Mouse (Mus musculus): Measurements from ENCODE around the gene Camp. TPM values are rescaled to one million over a fixed set of nuclear protein-coding genes. Genes with fewer than 3 reads are reported as not detected.

The Camp gene
- polyA plus RNA-seq, 1 experiment, result not detected

DNA sequence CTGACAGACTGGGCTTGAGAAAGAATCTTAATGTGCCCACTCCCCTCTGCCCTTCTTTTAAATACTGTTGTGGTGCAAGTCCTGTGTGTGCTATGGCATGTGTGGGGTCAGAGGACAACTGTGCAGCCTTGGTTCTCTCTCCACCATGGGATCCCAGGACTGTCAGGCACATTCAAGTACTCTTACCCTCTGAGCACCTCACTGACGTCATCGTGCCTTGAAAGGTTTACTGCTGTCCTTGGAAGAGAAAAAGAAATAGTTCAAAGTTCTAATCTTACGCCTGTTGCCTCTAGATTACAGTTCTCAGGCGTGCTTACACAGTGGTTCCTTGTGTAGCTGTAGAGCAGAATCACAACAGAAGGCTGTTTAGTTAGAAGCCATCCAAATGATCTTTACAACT lies 36.8 kb upstream of the Camp start:
- H3K4me3 ChIP-seq (ENCODE audit: insufficient read depth, low read depth, low read length), result no peak overlapping the region
- H3K27ac ChIP-seq (ENCODE audit: insufficient read depth, low read depth, low read length), result no peak overlapping the region
- TF ChIP-seq CTCF (IDR thresholded peaks at IDR 0.05; ENCODE audit: insufficient read depth, low read depth, low read length), result no peak
- no peak for TF ChIP-seq POLR2A (IDR thresholded peaks at IDR 0.05; ENCODE audit: insufficient read depth, low read depth, low read length)
- WGBS, result 81% methylated on average over 4 of the region's 4 CpGs
- no peaks in the 10 kb centered on the region for H3K4me1 ChIP-seq (ENCODE audit: control insufficient read depth, insufficient read depth, low read length)

DNA sequence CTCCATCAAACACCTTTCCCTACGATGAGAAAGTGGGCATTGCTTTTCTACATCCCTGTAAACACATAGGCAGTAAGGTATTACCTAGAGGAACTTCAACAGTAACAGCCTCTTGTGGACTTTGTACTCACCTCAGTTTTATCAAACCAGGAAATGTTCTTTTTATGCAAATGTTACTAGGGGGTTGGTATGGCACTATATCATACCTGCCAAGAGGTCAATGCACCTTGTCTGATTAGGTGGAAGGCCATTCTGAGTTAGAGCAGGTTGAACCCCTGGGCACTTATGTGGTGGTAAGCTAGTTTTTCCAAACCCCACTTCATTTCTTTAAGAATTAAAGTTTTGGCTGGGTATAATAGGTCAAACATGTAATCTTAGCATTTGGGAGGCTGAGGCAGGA lies 29.9 kb upstream of the Camp start:
- Histone ChIP-seq H3K4me1 (ENCODE audit: control insufficient read depth, insufficient read depth, low read length) (peaks cover 3% of the 10 kb centered on the region; the same call in 1 of the 2 replicates), H3K27ac (ENCODE audit: insufficient read depth, low read depth, low read length) (no peak overlapping the region), H3K4me3 (ENCODE audit: insufficient read depth, low read depth, low read length) (no peak overlapping the region)
- TF ChIP-seq POLR2A (IDR thresholded peaks at IDR 0.05; ENCODE audit: insufficient read depth, low read depth, low read length) (no peak), CTCF (IDR thresholded peaks at IDR 0.05; ENCODE audit: insufficient read depth, low read depth, low read length) (no peak)
- WGBS, result 100% methylated on average over 1 of the region's 1 CpGs

DNA sequence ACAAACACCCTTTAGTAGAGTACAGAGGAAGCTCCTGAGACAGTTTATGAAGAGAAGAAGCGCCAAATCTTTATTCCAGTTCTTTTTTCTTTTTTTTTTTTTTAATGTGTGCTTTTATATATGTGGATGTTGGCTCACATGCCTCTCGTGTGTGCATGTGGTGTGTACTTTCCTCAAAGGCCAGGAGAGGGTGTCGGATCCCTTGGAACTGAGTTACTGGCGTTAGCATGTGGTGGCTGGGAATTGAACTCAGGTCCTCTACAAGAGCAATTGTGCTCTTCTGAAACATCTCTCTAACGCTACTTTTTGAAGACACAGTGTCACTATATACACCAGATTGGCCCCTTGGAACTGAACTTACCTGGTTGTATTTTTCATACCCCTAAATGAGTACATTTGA lies 28.2 kb upstream of the Camp start:
- no peak overlapping the region for H3K4me3 ChIP-seq (ENCODE audit: insufficient read depth, low read depth, low read length)
- peaks cover 3% of the 10 kb centered on the region; the same call in 1 of the 2 replicates for H3K4me1 ChIP-seq (ENCODE audit: control insufficient read depth, insufficient read depth, low read length)
- TF ChIP-seq CTCF (IDR thresholded peaks at IDR 0.05; ENCODE audit: insufficient read depth, low read depth, low read length) (no peak), POLR2A (IDR thresholded peaks at IDR 0.05; ENCODE audit: insufficient read depth, low read depth, low read length) (no peak)
- H3K27ac ChIP-seq (ENCODE audit: insufficient read depth, low read depth, low read length), result no peak overlapping the region
- over 99% methylated on average over 5 of the region's 5 CpGs for WGBS

DNA sequence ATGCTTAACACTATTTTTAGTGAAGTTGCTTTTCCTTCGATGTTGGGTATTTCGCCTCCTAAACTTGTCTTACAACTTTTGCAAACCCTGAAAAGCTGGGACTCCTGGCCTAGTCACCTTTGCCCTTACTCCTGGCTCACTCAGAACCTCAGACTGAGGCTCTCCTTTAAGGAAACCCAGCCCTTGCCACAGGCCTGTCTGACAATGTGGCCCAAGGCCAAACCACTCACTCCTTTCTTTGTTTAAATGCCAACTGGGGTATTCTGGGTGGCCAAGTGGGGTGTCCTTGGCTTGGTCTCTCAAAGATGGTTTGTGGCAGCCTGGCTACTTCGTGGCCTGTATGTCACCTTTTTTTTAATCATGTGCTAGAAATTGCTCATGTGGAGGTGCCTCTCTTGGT lies 27.3 kb upstream of the Camp start:
- Histone ChIP-seq H3K27ac (ENCODE audit: insufficient read depth, low read depth, low read length) (no peak overlapping the region), H3K4me3 (ENCODE audit: insufficient read depth, low read depth, low read length) (no peak overlapping the region), H3K4me1 (ENCODE audit: control insufficient read depth, insufficient read depth, low read length) (peaks cover 3% of the 10 kb centered on the region; the same call in 1 of the 2 replicates)
- 29% methylated on average over 3 of the region's 3 CpGs for WGBS
- TF ChIP-seq CTCF (IDR thresholded peaks at IDR 0.05; ENCODE audit: insufficient read depth, low read depth, low read length) (no peak), POLR2A (IDR thresholded peaks at IDR 0.05; ENCODE audit: insufficient read depth, low read depth, low read length) (no peak)

DNA sequence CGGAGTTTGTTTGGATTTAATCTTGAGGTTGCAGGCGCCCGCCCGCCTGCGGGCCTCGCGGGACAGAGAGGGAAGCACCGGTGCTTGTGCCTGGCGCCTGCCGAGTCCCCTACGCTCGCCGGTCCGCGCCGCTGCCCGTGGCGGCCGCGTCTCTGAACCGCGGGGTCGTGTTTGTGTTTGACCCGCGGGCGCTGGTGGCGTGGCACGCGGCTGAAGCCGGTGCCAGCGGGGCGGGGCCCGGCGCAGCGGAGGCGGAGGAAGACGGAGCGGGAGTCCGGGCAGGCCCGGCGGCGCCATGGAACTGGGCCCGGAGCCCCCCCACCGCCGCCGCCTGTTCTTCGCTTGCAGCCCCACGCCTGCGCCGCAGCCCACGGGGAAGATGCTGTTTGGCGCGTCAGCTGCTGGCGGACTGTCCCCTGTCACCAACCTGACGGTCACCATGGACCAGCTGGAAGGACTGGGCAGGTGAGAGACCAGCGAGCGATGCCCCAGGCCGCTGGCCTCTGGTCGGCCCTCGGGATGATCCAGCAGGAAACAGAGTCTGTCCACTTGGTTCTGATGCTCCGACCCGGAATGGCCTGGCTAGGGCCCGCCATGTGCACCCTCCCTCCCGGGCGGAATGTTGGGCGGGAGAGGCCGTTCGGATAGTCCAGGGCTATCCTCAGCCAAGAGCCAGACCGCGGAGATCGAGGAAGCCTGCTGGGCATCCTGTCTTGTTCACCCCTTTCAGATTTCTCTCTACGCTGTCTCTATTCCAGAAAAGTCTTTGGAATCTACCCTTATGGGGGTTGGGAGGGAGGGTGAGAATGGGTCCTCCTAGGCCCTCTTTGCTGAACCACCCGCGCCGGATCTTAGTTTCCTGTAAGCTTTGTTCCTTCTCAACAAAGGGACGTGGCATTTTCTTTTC lies 26.5 kb upstream of the Camp start:
- H3K4me3 ChIP-seq (ENCODE audit: insufficient read depth, low read depth, low read length), result peak overlapping the region; percentile 81
- TF ChIP-seq POLR2A (IDR thresholded peaks at IDR 0.05; ENCODE audit: insufficient read depth, low read depth, low read length) (no peak), CTCF (IDR thresholded peaks at IDR 0.05; ENCODE audit: insufficient read depth, low read depth, low read length) (no peak)
- H3K4me1 ChIP-seq (ENCODE audit: control insufficient read depth, insufficient read depth, low read length), result peaks cover 3% of the 10 kb centered on the region; the same call in 1 of the 2 replicates
- H3K27ac ChIP-seq (ENCODE audit: insufficient read depth, low read depth, low read length), result no peak overlapping the region
- WGBS, result 1% methylated on average over 76 of the region's 76 CpGs

DNA sequence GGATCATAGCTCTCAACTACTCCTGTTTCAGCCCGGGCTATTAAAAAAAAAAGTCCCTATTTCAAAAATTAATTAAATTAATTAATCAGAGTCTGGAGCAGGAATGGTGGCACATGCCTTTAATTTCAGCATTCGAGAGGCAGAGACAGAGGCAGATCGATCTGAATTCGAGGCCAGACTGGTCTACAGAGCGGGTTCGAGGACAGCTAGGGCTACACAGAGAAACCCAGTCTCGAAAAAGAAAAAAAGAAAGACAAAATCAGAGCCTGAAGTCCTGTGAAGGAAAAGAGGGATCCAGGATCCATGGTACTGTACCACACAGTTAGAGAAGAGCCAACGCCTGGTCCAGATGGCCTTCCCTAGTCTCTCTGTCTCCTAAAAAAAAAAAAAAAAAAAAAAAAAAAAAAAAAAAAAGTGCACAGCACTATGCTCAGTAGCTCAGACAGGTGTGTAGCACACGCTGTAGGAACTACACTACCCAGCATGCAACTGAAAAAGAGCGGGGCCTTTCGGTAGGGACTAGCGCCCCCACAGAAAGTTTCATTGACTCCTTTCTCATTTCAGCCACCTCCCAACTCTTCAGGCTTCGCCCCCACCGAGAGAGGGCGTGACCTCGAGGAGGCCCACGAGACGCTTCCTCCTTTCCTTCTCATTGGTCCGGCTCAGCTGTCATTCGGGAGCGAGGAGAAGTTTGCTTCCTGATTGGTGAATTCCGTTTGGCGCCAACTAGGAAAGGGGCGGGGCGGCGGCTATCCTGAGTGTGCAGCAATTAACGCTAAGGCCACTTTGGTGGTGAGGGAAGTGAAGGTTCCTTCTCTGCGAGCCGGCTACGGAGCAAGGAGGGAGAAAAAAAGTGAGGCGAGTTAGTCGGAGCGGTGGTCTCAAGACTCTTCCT lies 25.6 kb upstream of the Camp start, which contains the start of gene Cdc25a:
Cdc25a (plus strand) TSS at position 783 of the 895 bp plus-strand sequence.
- H3K4me1 ChIP-seq (ENCODE audit: control insufficient read depth, insufficient read depth, low read length), result peaks cover 3% of the 10 kb centered on the region; the same call in 1 of the 2 replicates
- H3K4me3 ChIP-seq (ENCODE audit: insufficient read depth, low read depth, low read length), result peak within 1 kb of the TSS; percentile 81
- 5% methylated on average over 33 of the region's 33 CpGs for whole genome bisulfite sequencing
- TF ChIP-seq CTCF (IDR thresholded peaks at IDR 0.05; ENCODE audit: insufficient read depth, low read depth, low read length) (no peak), POLR2A (IDR thresholded peaks at IDR 0.05; ENCODE audit: insufficient read depth, low read depth, low read length) (no peak)
- H3K27ac ChIP-seq (ENCODE audit: insufficient read depth, low read depth, low read length), result no peak within 1 kb of the TSS

DNA sequence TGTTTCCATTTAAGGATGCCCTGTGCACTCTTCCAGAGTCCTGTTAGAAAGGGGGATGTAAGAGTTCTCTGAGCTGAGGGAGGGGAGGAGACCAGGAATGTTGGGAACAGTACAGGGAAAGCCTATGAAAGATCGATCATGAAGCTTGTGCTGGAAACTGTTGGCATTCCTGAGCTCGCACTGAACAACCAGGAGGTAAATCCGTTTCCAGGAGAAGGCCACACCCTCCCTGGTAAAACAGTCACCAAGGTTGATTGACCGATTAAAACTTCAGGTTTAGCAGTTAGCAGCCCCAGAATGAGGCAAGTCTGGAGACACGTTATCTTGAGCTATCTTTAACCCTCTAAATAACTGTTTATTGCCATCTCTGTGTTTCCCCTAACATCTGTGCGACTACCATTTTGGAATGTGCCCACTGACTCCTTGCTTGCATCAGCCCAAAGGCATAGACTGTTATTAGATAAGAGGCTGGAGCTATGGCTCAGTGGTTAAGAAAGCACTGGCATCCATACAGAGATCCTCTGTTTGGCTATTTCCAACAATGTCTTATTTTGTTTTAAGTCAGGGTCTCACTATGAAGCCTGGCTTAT lies 21.7 kb upstream of the Camp start:
- Histone ChIP-seq H3K4me1 (ENCODE audit: control insufficient read depth, insufficient read depth, low read length) (no peaks in the 10 kb centered on the region), H3K4me3 (ENCODE audit: insufficient read depth, low read depth, low read length) (no peak overlapping the region), H3K27ac (ENCODE audit: insufficient read depth, low read depth, low read length) (no peak overlapping the region)
- WGBS, result 46% methylated on average over 6 of the region's 6 CpGs
- TF ChIP-seq POLR2A (IDR thresholded peaks at IDR 0.05; ENCODE audit: insufficient read depth, low read depth, low read length), result no peak
- TF ChIP-seq CTCF (IDR thresholded peaks at IDR 0.05; ENCODE audit: insufficient read depth, low read depth, low read length), result no peak

DNA sequence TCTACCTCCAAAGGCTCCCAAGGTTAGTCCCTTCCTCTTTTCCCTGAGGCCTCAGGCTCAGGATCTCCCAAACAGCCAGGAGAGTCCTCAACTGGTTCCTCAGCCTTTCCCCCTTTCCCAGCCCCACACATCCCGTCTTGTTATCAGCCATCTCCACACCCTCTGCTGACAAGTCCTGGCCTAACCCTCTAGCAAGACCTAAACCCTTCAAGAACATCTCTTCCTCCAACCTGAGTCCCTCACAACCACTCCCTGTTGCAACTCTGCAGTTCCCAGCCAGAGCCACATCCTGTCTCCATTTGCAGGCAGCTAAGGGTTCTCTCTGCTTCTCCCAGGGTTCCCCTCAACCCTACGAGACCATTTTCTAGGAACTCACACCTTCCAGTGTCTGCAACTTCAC lies 16.8 kb upstream of the Camp start:
- no peak overlapping the region for H3K4me3 ChIP-seq (ENCODE audit: insufficient read depth, low read depth, low read length)
- no peak overlapping the region for H3K27ac ChIP-seq (ENCODE audit: insufficient read depth, low read depth, low read length)
- TF ChIP-seq POLR2A (IDR thresholded peaks at IDR 0.05; ENCODE audit: insufficient read depth, low read depth, low read length), result no peak
- no peak for TF ChIP-seq CTCF (IDR thresholded peaks at IDR 0.05; ENCODE audit: insufficient read depth, low read depth, low read length)
- WGBS, result 81% methylated on average over 2 of the region's 2 CpGs
- no peaks in the 10 kb centered on the region for H3K4me1 ChIP-seq (ENCODE audit: control insufficient read depth, insufficient read depth, low read length)

Measured in olfactory bulb, adult 2 months (tissue).